Mouse (Mus musculus) heart, postnatal 0 days (tissue): Measurements from ENCODE around the gene Igfbpl1. TPM values are rescaled to one million over a fixed set of nuclear protein-coding genes. Genes with fewer than 3 reads are reported as not detected.

Experiments
- ATAC-seq: fragments of 200-750 bp; cut with Nextera tagmentation; 2 replicates; pipeline ENCODE4 v1.8.0; 2017; ENCODE audit warnings: low read depth, moderate number of reproducible peaks, moderate library complexity; ENCODE audit not compliant: insufficient read depth
- DNase-seq: peaks from one replicate; pipeline ENCODE4 v3.0.0-alpha.2; 2016; ENCODE audit warnings: low spot score
- H3K27ac ChIP-seq: fragments of 300-500 bp; sonication (generic); 2 replicates; pipeline ENCODE4 v1.5.1; 2014; ENCODE audit warnings: low read depth, mild to moderate bottlenecking
- H3K27me3 ChIP-seq: fragments of 300-500 bp; sonication (generic); 2 replicates; pipeline ENCODE4 v1.6.1; 2014; ENCODE audit warnings: low read length, mixed read lengths; ENCODE audit not compliant: control insufficient read depth, insufficient read depth
- H3K36me3 ChIP-seq: fragments of 300-500 bp; sonication (generic); replicated peaks from 2 replicates; pipeline ENCODE4 v1.6.1; 2014; ENCODE audit warnings: low read length, mixed read lengths; ENCODE audit not compliant: control insufficient read depth, insufficient read depth
- H3K4me1 ChIP-seq: fragments of 300-500 bp; sonication (generic); 2 replicates; pipeline ENCODE4 v1.6.1; 2014; ENCODE audit warnings: antibody characterized with exemption; ENCODE audit not compliant: control insufficient read depth, insufficient read depth
- H3K4me2 ChIP-seq: fragments of 300-500 bp; sonication (generic); 2 replicates; pipeline ENCODE4 v1.6.1; 2014; ENCODE audit warnings: low read depth, mild to moderate bottlenecking, low read length, moderate library complexity
- H3K4me3 ChIP-seq: fragments of 300-500 bp; sonication (generic); 2 replicates; pipeline ENCODE4 v1.5.1; 2014; ENCODE audit warnings: low read depth, low read length
- H3K9ac ChIP-seq: fragments of 300-500 bp; sonication (generic); replicated peaks from 2 replicates; pipeline ENCODE4 v1.6.1; 2014; ENCODE audit warnings: low read depth, low read length, mixed read lengths
- H3K9me3 ChIP-seq: fragments of 300-500 bp; sonication (generic); replicated peaks from 2 replicates; pipeline ENCODE4 v1.6.1; 2016; ENCODE audit warnings: low read length; ENCODE audit not compliant: control insufficient read depth
- CTCF ChIP-seq: IDR thresholded peaks from 2 replicates; pipeline ENCODE4 v1.5.1; 2016; ENCODE audit warnings: antibody characterized with exemption, control low read depth, low read depth
- EP300 ChIP-seq: IDR thresholded peaks from 2 replicates; pipeline ENCODE4 v1.6.1; 2016; ENCODE audit warnings: antibody characterized with exemption, low read depth
- WGBS: fragments of 180-500 bp; shearing (Covaris S2); extraction: QIAGEN DNeasy Blood & Tissue Kit; methylation state at CpG from one replicate; pipeline ENCODE4 v1.1.7; 2014; 5-methylcytosine and 5-hydroxymethylcytosine counted together
- polyA plus RNA-seq: library from polyadenylated mRNA; unstranded; fragments of >200 nt; fragmentation: Nextera tagmentation; extraction: Ambion mirVana; gene quantifications from 2 replicates; pipeline ENCODE4 v1.2.1, GENCODE M21; 2015
- total RNA-seq: library from RNA; depleted of rRNA; stranded (reverse); fragments of >200 nt; gene quantifications from 2 replicates; pipeline ENCODE4 v1.2.3, GENCODE M21; 2014; ENCODE audit warnings: low replicate concordance

Igfbpl1 gene
- total and polyA plus RNA-seq, 2 experiments from 2014 or later = 1.6 to 9.3 TPM

DNA sequence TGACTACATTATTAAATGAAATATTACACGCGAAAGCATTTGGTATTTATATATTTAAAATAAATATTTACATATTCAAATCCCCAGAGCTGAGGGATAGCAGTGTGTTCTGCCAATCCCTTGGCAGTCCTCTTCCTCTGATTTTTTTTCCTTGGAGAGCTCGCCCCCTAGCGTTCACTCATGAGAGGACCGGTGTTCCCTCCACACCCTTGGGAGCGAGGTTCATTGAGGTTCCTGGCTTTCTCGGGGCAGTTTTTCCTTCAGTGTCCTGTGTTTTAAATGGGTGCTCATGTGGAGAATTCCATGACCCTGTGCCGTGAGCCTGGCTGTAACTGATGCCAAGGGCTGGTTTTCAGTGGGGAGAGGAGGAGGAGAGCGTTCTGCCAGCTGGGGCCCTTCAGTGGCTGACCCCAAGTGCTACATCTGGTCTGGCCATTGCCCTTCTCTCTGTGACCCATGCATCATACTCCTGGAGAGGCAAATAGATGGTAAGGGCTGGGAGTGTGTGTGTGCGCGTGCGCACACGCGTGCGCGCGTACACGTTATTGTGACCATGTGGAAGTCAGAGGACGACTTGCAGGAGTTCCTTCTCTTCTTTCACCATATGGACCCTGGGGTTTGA is 29.2 kb upstream of the Igfbpl1 start:
- no peak overlapping the region for H3K9ac ChIP-seq
- no peak; the same call in 1 of the 2 replicates for ATAC-seq
- 45% methylated on average over 19 of the region's 19 CpGs for WGBS
- H3K27ac ChIP-seq = no peak overlapping the region
- no peak overlapping the region for H3K4me2 ChIP-seq
- TF ChIP-seq EP300 = no peak
- peak; percentile 86 for TF ChIP-seq CTCF
- no peaks in the 10 kb centered on the region for H3K27me3 ChIP-seq
- H3K9me3 ChIP-seq = 0 out of 2 replicates have a peak, but pooled peaks cover 4% of the 10 kb centered on the region
- H3K4me1 ChIP-seq = peaks cover 15% of the 10 kb centered on the region; the same call in 1 of the 2 replicates
- H3K4me3 ChIP-seq = no peak overlapping the region
- no peaks in the 10 kb centered on the region for H3K36me3 ChIP-seq
- DNase-seq = peak; percentile 76

DNA sequence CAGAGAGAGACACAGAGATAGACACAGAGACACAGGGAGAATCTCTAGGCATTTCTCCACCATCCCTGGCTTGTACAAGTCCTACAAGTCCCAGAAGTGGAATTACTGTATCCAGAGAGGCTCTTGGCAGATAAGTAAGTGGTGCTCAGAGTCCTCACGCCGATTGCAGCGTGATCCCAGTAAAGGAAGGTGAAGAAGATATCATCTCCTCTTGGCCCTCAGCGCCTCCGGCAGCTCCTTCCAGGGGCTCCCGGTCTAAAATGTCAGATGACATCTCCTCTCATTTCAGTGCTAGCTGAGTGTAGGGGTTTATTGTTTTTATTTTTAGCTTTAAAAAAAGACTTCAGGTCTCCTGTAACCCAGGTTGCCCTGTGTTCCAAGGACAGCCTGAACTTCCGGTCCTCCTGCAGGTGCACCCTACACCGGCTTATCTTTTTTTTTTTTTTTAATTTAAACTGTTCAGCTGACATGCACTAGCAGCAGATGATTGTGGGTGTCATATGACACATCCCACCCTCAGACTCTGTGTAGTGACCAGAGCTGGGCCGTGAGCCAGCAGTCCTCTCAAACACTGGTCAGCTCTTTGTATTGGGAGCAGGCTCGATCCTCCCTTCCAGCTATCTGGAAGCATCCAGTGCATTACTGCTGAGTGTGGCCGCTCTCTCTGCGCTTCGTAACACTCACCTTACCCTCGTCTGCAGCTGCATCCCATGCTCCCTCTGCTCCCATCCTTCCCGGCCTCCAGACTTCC is 26.9 kb upstream of the Igfbpl1 start:
- Histone ChIP-seq H3K27ac (no peak overlapping the region), H3K4me2 (no peak overlapping the region), H3K9ac (no peak overlapping the region), H3K9me3 (no peaks in the 10 kb centered on the region), H3K4me1 (peaks cover 9% of the 10 kb centered on the region; the same call in 1 of the 2 replicates), H3K36me3 (no peaks in the 10 kb centered on the region), H3K27me3 (no peaks in the 10 kb centered on the region), H3K4me3 (no peak overlapping the region)
- TF ChIP-seq CTCF (no peak), EP300 (no peak)
- DNase-seq (no peak), ATAC-seq (no peak)
- 38% methylated on average over 15 of the region's 15 CpGs for WGBS

DNA sequence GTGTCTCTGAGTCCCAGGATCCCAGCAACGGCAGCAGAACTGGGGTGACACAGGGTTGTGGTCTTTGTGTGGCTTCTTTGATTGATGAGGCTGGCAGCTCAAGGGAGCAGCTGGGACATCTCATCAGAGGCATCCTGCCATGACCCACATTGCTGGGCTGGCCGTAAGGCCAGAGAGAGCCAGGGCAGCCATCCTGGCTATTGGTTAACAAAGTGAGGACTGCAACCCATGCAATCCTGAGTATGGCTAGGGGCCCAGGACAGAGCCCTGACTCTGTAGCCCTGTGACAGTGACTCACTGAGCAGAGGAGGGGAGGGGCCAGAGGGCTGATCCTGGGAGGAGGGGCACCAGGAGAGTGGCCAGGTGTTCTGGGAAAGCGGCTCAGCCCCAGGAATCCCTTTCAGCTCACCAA is 24.9 kb upstream of the Igfbpl1 start:
- ATAC-seq = no peak
- WGBS = 44% methylated on average over 3 of the region's 3 CpGs

DNA sequence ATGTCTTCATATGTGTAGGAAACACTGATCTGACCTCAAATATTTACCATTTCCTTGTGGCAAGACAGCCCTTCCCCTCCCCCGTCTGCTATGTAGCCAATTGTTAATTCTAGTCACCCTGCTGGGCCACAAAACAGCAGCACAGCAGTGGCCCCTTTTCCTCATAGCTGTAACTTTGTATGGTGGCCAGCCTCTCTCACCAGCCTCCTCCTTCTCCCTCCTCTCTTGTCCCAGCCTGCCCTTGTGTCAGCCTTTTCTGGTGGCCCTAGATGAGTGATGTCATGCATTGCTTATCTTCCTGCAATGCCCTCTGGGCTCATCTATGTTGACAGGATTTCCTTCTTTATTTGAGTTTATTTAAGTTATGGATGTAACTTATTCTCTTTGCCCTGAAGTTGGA is 22.7 kb upstream of the Igfbpl1 start:
- TF ChIP-seq EP300 (no peak), CTCF (no peak)
- Histone ChIP-seq H3K4me3 (no peak overlapping the region), H3K9ac (no peak overlapping the region), H3K27me3 (0 out of 2 replicates have a peak, but pooled peaks cover 4% of the 10 kb centered on the region), H3K4me2 (no peak overlapping the region), H3K9me3 (no peaks in the 10 kb centered on the region), H3K27ac (no peak overlapping the region), H3K36me3 (no peaks in the 10 kb centered on the region), H3K4me1 (peaks cover 9% of the 10 kb centered on the region; the same call in 1 of the 2 replicates)
- WGBS = 81% methylated on average over 1 of the region's 1 CpGs
- DNase-seq (no peak), ATAC-seq (no peak)

More for the DNA sequence above, 24.9 kb upstream of the Igfbpl1 start:
- Histone ChIP-seq H3K4me2 (no peak overlapping the region), H3K36me3 (no peaks in the 10 kb centered on the region), H3K27ac (no peak overlapping the region), H3K4me3 (no peak overlapping the region), H3K4me1 (peaks cover 9% of the 10 kb centered on the region; the same call in 1 of the 2 replicates), H3K27me3 (no peaks in the 10 kb centered on the region), H3K9me3 (no peaks in the 10 kb centered on the region), H3K9ac (no peak overlapping the region)
- DNase-seq = no peak
- TF ChIP-seq CTCF = no peak

DNA sequence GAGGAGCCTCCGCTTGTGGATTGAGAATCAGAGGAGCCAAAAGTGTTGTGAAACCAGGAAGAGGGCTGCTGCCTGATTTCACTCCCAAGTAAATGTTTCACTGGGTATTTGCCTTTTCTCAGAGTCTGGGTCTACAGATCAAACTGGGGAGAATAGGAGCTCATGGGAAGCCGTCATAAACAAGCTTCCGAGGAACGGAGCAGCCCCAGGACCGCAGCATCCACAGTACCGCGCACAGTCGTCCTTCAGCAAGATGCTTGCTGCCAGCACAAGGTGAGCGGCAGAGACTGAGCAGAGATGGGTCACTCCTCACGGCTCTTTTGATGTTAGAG is 22.1 kb upstream of the Igfbpl1 start:
- H3K36me3 ChIP-seq = no peaks in the 10 kb centered on the region
- no peaks in the 10 kb centered on the region for H3K9me3 ChIP-seq
- WGBS = 61% methylated on average over 10 of the region's 10 CpGs
- peaks cover 7% of the 10 kb centered on the region; the same call in 1 of the 2 replicates for H3K4me1 ChIP-seq
- no peak overlapping the region for H3K27ac ChIP-seq
- DNase-seq (no peak), ATAC-seq (no peak)
- 0 out of 2 replicates have a peak, but pooled peaks cover 4% of the 10 kb centered on the region for H3K27me3 ChIP-seq
- H3K4me3 ChIP-seq = no peak overlapping the region
- no peak overlapping the region for H3K4me2 ChIP-seq
- H3K9ac ChIP-seq = no peak overlapping the region
- TF ChIP-seq CTCF = no peak
- TF ChIP-seq EP300 = no peak
